Mouse (Mus musculus): Measurements from ENCODE around the gene Sprr2k. TPM values are rescaled to one million over a fixed set of nuclear protein-coding genes. Genes with fewer than 3 reads are reported as not detected.

The Sprr2k gene
- not detected for total RNA-seq (2023)

DNA sequence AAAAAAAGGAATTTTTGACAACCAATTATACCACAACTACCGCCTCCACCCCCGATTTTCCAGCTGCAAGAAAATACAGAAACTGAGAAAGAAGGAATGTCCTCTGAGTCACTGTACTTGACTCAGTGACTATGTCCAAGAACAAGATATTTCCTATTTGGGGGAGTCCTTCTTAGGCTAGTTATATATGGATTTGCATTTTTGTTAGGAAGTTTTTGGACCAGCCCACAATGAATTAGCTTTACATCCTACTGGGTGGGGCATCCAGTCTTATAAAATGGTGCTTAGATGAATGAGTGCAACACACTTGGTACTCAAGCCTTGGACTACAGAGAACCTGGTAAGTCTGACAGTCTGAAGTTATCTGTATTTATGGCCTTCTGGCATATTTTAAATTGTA, at the start of gene Sprr2k:
TSS of gene Sprr2k (plus strand) at position 301 of the 400 bp plus-strand sequence.

DNA sequence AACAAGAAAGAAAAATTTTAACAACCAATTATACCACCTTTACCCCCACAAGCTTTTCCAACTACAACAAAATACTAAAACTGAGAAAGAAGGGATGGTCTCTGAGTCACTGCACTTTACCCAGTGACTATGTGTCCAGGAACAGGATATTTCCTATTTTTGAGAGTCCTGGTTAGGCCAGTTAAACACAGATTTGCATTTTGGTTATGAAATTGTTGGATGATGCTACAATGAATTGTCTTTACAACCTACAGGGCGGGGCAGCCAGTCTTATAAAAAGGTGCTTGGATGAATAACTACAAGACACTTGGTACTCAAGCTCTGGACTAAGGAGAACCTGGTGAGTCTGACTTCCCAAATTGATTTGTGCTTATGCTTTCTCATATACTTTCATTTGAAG, 47.0 kb upstream of the Sprr2k start, which contains the start of gene Sprr2h:
TSS of gene Sprr2h (plus strand) at position 301 of the 400 bp plus-strand sequence.

DNA sequence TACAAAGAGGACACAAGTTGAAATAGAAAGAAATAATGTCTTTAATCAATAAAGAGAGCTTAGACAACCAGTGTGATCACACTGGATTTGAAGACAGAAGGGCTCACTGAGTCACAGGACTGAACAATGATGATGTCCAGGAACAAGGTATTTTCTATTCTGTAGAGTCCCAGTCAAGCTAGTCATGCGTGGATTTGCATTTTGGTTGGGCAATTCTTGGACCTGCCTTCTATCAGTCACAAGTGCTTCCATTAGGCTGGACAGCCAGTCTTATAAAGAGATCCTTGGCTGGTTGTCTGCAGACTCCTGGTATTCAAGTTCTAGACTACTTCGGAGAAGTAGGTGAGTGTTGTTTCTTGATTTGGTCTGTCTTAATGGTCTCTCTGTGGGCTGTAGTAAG, 24.7 kb upstream of the Sprr2k start, which contains the start of gene Sprr2i:
TSS of gene Sprr2i (plus strand) at position 301 of the 400 bp plus-strand sequence.

DNA sequence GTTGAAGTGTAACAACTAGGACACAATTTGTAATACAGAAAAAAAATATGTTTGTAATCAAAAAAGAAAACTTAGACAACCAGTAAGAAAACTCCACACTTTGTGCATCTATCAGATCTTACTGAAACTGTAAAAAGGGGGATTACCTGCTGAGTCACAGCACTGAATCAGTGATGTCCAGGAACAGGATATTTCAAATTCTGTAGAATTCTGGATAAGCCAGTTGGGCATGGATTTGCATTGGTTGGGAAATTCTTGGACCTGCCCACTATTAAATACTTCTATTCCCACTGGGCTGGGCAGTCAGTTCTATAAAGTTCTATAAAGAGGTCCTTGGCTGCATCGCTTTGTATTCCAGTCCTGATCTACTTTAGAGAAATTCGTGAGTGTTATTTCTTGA, 14.6 kb upstream of the Sprr2k start, which contains the start of gene Sprr2j-ps:
TSS of gene Sprr2j-ps (plus strand) at position 301 of the 400 bp plus-strand sequence.

DNA sequence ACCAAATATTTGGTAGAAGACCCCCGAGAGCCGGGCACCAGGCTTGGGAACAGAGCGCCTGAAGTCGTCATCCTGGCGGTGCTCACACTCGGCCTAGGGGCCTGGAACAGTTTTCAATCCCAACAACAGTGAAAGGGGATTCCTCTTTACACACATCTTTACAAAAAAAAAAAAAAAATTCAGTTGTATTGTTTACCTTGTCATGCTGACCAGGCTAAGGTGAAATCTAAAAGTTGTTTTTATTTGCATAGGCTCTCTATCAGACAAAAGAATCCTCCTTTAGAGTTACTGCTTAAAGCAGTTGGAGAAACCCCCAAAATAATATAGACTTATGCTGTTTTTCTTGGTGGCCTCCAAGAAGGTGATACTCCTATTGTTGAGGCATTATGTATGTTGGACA, 3.1 kb upstream of the Sprr2k start, which contains the start of gene Gm9774:
TSS of gene Gm9774 (minus strand) at position 101 of the 400 bp plus-strand sequence.

DNA sequence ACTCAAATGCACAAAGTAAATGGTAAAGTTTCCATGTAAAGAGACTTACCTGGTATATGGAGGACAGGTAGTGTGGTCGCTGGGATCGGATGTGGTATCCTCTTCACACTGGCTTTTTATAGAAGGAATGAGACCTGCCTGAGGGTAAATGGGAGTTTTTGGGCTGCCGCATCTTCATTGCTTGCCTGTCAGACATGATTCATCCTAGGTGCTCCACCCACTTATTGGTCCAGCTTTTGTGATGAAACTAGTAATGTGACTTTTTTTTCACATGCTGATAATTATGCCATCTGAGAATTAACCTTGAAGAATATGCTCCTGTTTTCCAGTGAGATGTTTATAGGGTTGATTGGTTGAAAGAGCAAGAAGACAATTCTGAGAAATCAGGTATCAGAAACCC, 6.3 kb downstream of the Sprr2k start, which contains the start of gene Sprr1b:
TSS of gene Sprr1b (minus strand) at position 101 of the 400 bp plus-strand sequence.

DNA sequence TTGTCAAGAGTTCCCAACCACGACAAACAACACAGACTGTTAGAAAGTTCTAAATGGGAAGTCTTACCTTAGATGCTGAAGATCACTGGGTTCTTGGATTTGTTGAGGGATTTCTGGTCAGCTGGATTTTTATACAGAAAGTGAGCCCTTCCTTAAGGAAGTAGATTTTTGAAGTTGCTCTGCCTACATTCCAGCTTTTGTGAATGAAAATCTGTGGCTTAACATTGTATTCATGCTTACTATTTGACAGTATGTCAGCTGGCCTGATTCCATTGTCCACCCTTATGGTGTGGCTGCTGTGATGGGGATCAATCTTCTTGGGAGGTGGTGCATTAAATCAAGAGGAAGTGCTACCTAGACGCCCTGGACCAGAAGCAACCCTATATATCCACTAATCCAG, 26.2 kb downstream of the Sprr2k start, which contains the start of gene Sprr3:
TSS of gene Sprr3 (minus strand) at position 101 of the 400 bp plus-strand sequence.

Other genes with a start within 250 kb of the Sprr2k start
- not detected for gene Sprr2a1, start 216.8 kb upstream of the Sprr2k start, total RNA-seq (2023)
- gene Sprr2a2, start 216.7 kb upstream of the Sprr2k start, total RNA-seq (2023), result not detected
- gene Sprr2a3, start 147.2 kb upstream of the Sprr2k start, total RNA-seq (2023), result not detected
- gene Sprr2b, start 116.0 kb upstream of the Sprr2k start, total RNA-seq (2023), result not detected
- not detected for gene Sprr2d, start 93.4 kb upstream of the Sprr2k start, total RNA-seq (2023)
- gene Sprr2e, start 80.4 kb upstream of the Sprr2k start, total RNA-seq (2023), result not detected
- gene Sprr2f, start 67.4 kb upstream of the Sprr2k start, total RNA-seq (2023), result not detected
- not detected for gene Sprr2h, start 46.9 kb upstream of the Sprr2k start, total RNA-seq (2023)
- not detected for gene Sprr2i, start 24.6 kb upstream of the Sprr2k start, total RNA-seq (2023)
- not detected for gene Sprr2j-ps, start 14.5 kb upstream of the Sprr2k start, total RNA-seq (2023)
- gene Gm9774, start 3.2 kb upstream of the Sprr2k start, total RNA-seq (2023), result 0.76 TPM
- not detected for gene Sprr1b, start 6.2 kb downstream of the Sprr2k start, total RNA-seq (2023)
- gene Sprr3, start 26.1 kb downstream of the Sprr2k start, total RNA-seq (2023), result not detected
- not detected for gene Sprr1a, start 53.3 kb downstream of the Sprr2k start, total RNA-seq (2023)
- not detected for gene Sprr4, start 67.9 kb downstream of the Sprr2k start, total RNA-seq (2023)
- not detected for gene 2310046K23Rik, start 101.9 kb downstream of the Sprr2k start, total RNA-seq (2023)
- gene Ivl, start 141.2 kb downstream of the Sprr2k start, total RNA-seq (2023), result not detected
- not detected for gene Smcp, start 156.4 kb downstream of the Sprr2k start, total RNA-seq (2023)
- not detected for gene 2210017I01Rik, start 174.9 kb downstream of the Sprr2k start, total RNA-seq (2023)
- not detected for gene Lce6a, start 189.1 kb downstream of the Sprr2k start, total RNA-seq (2023)
- gene Lce1a1, start 215.7 kb downstream of the Sprr2k start, total RNA-seq (2023), result not detected
- gene Lce1b, start 224.3 kb downstream of the Sprr2k start, total RNA-seq (2023), result not detected
- gene Lce1a2, start 237.7 kb downstream of the Sprr2k start, total RNA-seq (2023), result not detected
- not detected for gene Lce1c, start 246.7 kb downstream of the Sprr2k start, total RNA-seq (2023)

All from CD4-positive naive resting alpha-beta T cell, adult 76 days (primary cell).